Mouse (Mus musculus) limb, embryonic 14.5 days (tissue): ENCODE results near the gene Sox1. TPM values are rescaled to one million over a fixed set of nuclear protein-coding genes. Genes with fewer than 3 reads are reported as not detected.

Source experiments
- ATAC-seq: fragments of 200-750 bp; cut with Nextera tagmentation; 2 replicates; pipeline ENCODE4 v1.8.0; 2017; ENCODE audit warnings: low read depth, moderate number of reproducible peaks, moderate TSS enrichment; ENCODE audit not compliant: low FRiP score
- DNase-seq: peaks from one replicate; pipeline ENCODE4 v3.0.0-alpha.2; 2015; ENCODE audit warnings: low spot score
- H3K27ac ChIP-seq: fragments of 300-500 bp; sonication (generic); replicated peaks from 2 replicates; pipeline ENCODE4 v1.5.1; 2014; ENCODE audit warnings: low read depth, mild to moderate bottlenecking, low read length, moderate library complexity, mixed read lengths
- H3K27me3 ChIP-seq: fragments of 300-500 bp; sonication (generic); 2 replicates; pipeline ENCODE4 v1.6.1; 2014; ENCODE audit warnings: low read length, mixed read lengths; ENCODE audit not compliant: control insufficient read depth, insufficient read depth
- H3K36me3 ChIP-seq: fragments of 300-500 bp; sonication (generic); 2 replicates; pipeline ENCODE4 v1.6.1; 2014; ENCODE audit warnings: mild to moderate bottlenecking, low read length, moderate library complexity, mixed read lengths; ENCODE audit not compliant: control insufficient read depth, insufficient read depth
- H3K4me1 ChIP-seq: fragments of 300-500 bp; sonication (generic); 2 replicates; pipeline ENCODE4 v1.6.1; 2014; ENCODE audit warnings: antibody characterized with exemption, low read length, mixed read lengths; ENCODE audit not compliant: control insufficient read depth, insufficient read depth
- H3K4me2 ChIP-seq: fragments of 300-500 bp; sonication (generic); replicated peaks from 2 replicates; pipeline ENCODE4 v1.6.1; 2014; ENCODE audit warnings: low read depth, mild to moderate bottlenecking, low read length, moderate library complexity; ENCODE audit not compliant: severe bottlenecking
- H3K4me3 ChIP-seq: fragments of 300-500 bp; sonication (generic); replicated peaks from 2 replicates; pipeline ENCODE4 v1.5.1; 2014; ENCODE audit warnings: low read length
- H3K9ac ChIP-seq: fragments of 300-500 bp; sonication (generic); 2 replicates; pipeline ENCODE4 v1.6.1; 2014; ENCODE audit warnings: mild to moderate bottlenecking, low read depth, low read length, moderate library complexity; ENCODE audit not compliant: severe bottlenecking
- H3K9me3 ChIP-seq: fragments of 300-500 bp; sonication (generic); 2 replicates; pipeline ENCODE4 v1.6.1; 2016; ENCODE audit warnings: low read length; ENCODE audit not compliant: control insufficient read depth
- POLR2A ChIP-seq: fragments of 200-500 bp; IDR thresholded peaks from 2 replicates; pipeline ENCODE4 v1.8.0; 2012; ENCODE audit warnings: inconsistent platforms, mild to moderate bottlenecking, moderate library complexity, borderline replicate concordance; ENCODE audit not compliant: insufficient read depth, insufficient read length; ENCODE audit errors: extremely low read depth
- WGBS: fragments of 180-500 bp; shearing (Covaris S2); extraction: QIAGEN DNeasy Blood & Tissue Kit; methylation state at CpG from one replicate; pipeline ENCODE4 v1.1.7; 2014; 5-methylcytosine and 5-hydroxymethylcytosine counted together
- polyA plus RNA-seq, 2 experiments: library from polyadenylated mRNA; depleted of rRNA in 1 of 2; stranded (reverse) in 1 of 2; unstranded in 1 of 2; fragments of >200 nt; fragmentation: Nextera tagmentation in 1 of 2; extraction: Ambion mirVana in 1 of 2; gene quantifications; 2 replicates each; pipeline versions ENCODE4 v1.2.1 to v1.2.3; 2012 to 2014

Sox1 gene
- polyA plus RNA-seq, 2 experiments, result 0.13 TPM; not detected in 1

DNA sequence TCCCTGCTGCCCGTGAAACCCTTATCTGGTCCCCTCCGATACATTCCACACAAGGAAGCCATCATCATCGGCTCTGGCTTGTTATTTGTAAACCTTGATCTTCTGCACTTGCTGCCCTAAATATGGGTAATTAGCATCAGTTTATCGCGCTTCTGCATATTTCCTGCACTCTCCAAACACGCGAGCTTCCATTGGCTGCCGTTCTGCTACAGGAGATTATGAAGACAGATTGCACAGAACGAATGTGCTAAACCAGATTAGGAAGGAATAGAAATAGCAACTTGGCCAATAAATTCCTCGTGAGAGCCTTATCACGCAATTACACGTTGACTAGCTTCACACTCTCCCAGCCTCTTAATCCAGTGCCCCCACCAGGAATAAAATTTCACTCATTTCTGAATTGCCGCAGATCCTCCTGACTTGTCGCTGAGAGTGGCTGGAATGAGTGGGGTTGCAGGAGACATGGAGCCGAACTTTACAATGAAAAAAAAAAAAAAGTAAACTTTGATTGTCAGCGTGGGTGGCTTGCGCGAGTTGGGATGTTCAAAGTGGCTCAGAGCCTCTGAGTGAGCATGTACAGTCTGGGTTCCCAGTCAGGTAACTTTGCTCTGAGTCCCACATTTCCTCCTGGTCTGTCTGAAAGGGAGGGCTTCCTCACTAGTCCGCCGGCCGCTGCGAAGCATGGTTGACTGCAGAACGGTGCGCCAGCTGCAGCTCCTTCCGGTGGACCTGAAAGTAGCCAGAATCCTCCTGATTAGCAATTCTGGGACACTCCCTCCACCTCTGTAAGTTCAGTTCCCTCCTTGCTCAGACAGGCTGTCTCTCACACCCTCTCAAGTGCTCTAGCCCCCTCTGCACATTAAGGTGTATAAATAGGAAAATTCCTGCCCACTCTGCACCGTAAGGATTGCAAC is 33.0 kb downstream of the Sox1 start:
- Histone ChIP-seq H3K4me1 (peaks cover 16% of the 10 kb centered on the region; the same call in 1 of the 2 replicates), H3K27me3 (peaks cover 81% of the 10 kb centered on the region), H3K4me2 (0 out of 2 replicates have a peak overlapping the region, but pooled peaks have one; percentile 15), H3K9me3 (no peaks in the 10 kb centered on the region), H3K4me3 (0 out of 2 replicates have a peak overlapping the region, but pooled peaks have one; percentile 4), H3K27ac (no peak overlapping the region), H3K36me3 (no peaks in the 10 kb centered on the region), H3K9ac (no peak overlapping the region)
- no peak for DNase-seq
- no peak for TF ChIP-seq POLR2A
- 18% methylated on average over 26 of the region's 26 CpGs for WGBS
- ATAC-seq, result no peak

DNA sequence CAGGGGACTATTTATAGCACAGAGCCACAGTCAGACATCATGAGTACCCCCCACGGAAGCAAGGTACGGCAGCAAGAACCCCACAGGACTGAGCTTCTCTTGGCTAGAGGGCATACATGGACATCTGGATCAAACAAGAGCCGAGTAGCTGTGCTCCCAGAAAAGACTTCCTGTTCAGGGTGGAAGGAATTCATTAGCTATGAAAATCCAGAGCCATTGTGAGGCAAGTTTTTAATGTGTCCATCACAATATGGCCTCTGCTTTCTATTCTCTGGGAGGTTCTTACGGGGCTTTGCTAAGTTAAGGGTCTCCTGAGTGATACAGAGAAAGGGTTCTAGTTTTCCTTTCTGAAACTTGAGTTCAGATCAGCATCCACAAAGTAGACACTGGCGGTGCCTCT is 33.8 kb downstream of the Sox1 start:
- DNase-seq (no peak), ATAC-seq (no peak)
- no peak overlapping the region for H3K27ac ChIP-seq
- no peak overlapping the region for H3K4me3 ChIP-seq
- WGBS, result 18% methylated on average over 5 of the region's 5 CpGs
- H3K4me2 ChIP-seq, result no peak overlapping the region
- peaks cover 89% of the 10 kb centered on the region for H3K27me3 ChIP-seq
- no peak overlapping the region for H3K9ac ChIP-seq
- H3K36me3 ChIP-seq, result no peaks in the 10 kb centered on the region
- peaks cover 16% of the 10 kb centered on the region; the same call in 1 of the 2 replicates for H3K4me1 ChIP-seq
- no peaks in the 10 kb centered on the region for H3K9me3 ChIP-seq
- TF ChIP-seq POLR2A, result no peak

DNA sequence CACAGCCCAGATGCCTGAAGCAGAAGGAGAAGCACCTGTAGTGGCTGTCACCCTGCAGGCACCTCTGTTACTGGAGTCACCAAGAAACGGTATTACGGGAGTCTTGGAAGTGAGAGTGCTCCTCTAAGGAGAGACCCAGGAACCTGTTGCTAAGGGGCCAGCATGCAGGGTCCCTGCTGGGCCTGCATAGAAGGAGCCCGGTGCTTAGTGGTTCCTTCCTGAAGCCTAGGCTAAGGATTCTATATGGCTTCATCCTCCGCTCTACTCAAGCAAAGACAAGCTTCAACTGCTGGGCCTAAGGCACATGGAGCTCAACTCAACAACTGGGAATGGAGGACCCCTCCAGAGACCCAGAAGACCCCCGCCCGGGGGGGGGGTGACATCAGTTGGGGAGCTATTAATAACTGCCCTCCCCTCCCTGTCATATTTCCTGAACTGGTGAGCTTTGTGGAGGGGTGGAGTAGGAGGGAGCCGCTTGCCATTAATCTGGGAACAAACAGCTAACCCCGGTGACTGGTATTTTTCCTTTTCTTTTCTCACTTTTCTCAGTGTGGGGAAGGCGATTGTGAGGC is 34.6 kb downstream of the Sox1 start:
- no peak overlapping the region for H3K27ac ChIP-seq
- WGBS, result 7% methylated on average over 9 of the region's 9 CpGs
- no peak for TF ChIP-seq POLR2A
- peaks cover 16% of the 10 kb centered on the region; the same call in 1 of the 2 replicates for H3K4me1 ChIP-seq
- ATAC-seq, result no peak
- 0 out of 2 replicates have a peak overlapping the region, but pooled peaks have one; percentile 9 for H3K4me3 ChIP-seq
- DNase-seq, result no peak
- H3K27me3 ChIP-seq, result peaks cover 93% of the 10 kb centered on the region
- no peak overlapping the region for H3K9ac ChIP-seq
- H3K36me3 ChIP-seq, result no peaks in the 10 kb centered on the region
- H3K9me3 ChIP-seq, result no peaks in the 10 kb centered on the region
- no peak overlapping the region for H3K4me2 ChIP-seq

DNA sequence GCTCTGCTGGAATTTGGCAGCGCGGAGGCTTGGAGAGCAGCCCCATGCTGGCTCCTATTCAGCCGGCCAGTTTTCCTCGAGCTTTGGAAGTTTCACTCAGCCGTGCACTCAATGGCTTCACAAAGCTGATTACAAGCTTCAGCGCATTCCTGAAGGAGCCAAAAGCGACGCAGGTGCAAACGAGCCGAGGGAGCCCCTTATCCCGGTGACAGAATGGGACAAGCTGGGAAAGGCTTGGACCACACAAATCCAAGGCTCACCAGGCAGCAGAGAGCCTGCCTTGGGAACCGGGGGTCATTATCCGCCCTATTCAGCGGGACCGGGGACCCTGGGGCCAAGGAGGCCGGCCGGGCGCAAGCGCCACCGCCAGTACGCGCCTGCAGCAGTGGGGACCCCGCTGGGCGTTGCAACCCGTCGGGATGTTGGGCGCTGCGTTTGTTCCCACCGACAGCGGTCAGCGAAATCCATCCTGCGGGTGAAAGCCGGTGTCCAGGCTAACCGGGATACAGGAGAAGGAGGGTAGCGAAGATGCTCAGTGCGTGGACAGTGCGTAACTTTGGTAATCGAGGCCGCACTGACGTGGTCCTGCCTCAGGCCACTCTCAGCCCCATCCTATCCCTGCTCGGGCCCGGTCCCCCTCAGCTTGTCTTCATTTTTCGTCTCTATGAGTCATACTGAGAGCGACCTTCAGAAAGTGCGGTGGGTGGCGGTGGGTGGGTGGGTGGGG is 35.2 kb downstream of the Sox1 start:
- 1% methylated on average over 43 of the region's 46 CpGs for WGBS
- Histone ChIP-seq H3K9ac (no peak overlapping the region), H3K36me3 (no peaks in the 10 kb centered on the region), H3K4me3 (peak overlapping the region; percentile 9; the same call in 1 of the 2 replicates), H3K27me3 (peaks cover 88% of the 10 kb centered on the region), H3K9me3 (no peaks in the 10 kb centered on the region), H3K4me1 (peaks cover 16% of the 10 kb centered on the region; the same call in 1 of the 2 replicates), H3K4me2 (peak overlapping the region; percentile 29), H3K27ac (no peak overlapping the region)
- peak; percentile 16 for DNase-seq
- no peak for TF ChIP-seq POLR2A
- no peak for ATAC-seq

DNA sequence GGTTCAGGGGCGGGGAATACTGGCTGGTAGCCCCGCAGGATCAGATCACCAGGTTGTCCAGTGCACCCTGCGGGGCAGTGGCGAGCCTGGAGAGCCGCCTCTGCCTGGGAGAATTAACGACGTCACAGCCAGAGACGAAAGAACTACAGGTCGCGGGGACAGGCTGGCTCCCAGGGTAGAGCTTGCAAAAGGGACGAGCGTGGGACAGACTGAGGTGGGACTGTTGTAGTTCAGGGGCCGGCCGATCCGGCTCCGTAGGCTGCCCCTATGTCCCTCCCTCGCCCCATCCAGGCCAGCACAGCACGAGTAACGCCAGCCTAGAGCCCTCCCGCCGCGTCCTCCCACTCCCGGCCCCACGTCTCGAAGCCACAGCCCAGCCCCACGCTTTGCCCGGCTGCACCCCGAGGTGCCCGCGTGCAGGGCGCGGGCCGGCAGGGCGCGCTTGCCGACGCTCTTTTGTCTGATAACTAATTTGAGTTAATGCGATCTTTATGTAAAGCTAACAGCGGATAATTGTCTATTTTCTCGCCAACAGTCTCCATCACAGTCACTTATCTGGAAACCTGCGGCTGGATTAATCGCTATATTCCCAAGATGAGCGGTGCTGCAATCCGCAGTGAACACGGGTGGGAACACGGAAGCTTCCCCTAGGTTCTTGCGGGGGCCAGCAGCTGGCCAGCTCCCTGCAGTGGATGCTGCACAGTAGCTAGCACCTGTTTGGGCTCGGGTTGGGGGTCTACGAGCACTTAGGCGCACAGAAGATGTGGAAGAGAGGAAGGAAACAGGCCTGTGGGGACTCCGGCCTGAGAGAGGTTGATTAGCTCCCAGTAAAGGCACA is 36.0 kb downstream of the Sox1 start:
- TF ChIP-seq POLR2A, result no peak

More for the DNA sequence above, 36.0 kb downstream of the Sox1 start:
- Histone ChIP-seq H3K4me1 (peaks cover 16% of the 10 kb centered on the region; the same call in 1 of the 2 replicates), H3K9ac (no peak overlapping the region), H3K27ac (no peak overlapping the region), H3K4me3 (peak overlapping the region; percentile 23), H3K4me2 (peak overlapping the region; percentile 29), H3K27me3 (peaks cover 82% of the 10 kb centered on the region), H3K9me3 (no peaks in the 10 kb centered on the region), H3K36me3 (no peaks in the 10 kb centered on the region)
- DNase-seq, result no peak
- no peak for ATAC-seq
- WGBS, result 2% methylated on average over 49 of the region's 51 CpGs
